Mouse (Mus musculus) c-Kit-negative CD71-positive TER-119-positive erythroid progenitor cells, embryonic 14.5 days (primary cell): ENCODE data around the gene Gm4498.
"Not testable (repeated sequence)": the region's sequence is repeated elsewhere in the genome, so short reads cannot be mapped to it uniquely, and the experiment has no call there.

Source experiments
- DNase-seq: peaks from one replicate; pipeline ENCODE4 v3.0.0-alpha.2; 2013; ENCODE audit warnings: low read depth, low spot score

Gene Gm4498

GRCm38 (mm10) chr7:20233728-20234127 lies at the start of gene Gm4498:
Gene Gm4498, minus strand, starts transcription at chr7:20233828.
- DNase-seq, result not testable (repeated sequence)

GRCm38 (mm10) chr7:20262734-20263133 lies 29.1 kb upstream of the Gm4498 start, which contains the start of gene Gm5890:
Gene Gm5890, minus strand, starts transcription at chr7:20262834.
- not testable (repeated sequence) for DNase-seq

DNA sequence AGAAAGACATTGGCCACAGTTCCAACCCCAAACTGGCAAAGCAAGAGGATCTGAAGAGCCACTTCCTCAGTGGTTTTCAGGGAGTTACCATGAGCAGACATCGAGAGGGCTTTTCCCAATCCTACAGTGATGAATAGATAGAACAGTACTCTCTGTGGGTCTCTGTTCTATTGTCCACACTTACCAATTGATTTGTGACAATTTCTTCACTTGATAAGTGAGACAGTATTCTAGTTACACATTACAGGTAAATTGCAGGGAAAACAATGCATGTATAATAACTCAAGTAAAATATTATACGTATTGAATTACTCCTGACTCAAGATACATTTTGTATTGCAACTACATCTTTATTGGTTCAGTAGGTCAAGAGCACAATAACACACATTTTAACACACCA lies 28.1 kb downstream of the Gm4498 start, which contains the start of gene Gm6164:
TSS of gene Gm6164 (minus strand) at position 101 of the 400 bp plus-strand sequence.
- DNase-seq, result not testable (repeated sequence)

GRCm38 (mm10) chr7:20193410-20193809 lies 40.2 kb downstream of the Gm4498 start, which contains the start of gene Vmn1r95:
Gene Vmn1r95, plus strand, starts transcription at chr7:20193710.
- DNase-seq, result not testable (repeated sequence)
